Mouse (Mus musculus): ENCODE data around the gene Mypn. TPM values are rescaled to one million over a fixed set of nuclear protein-coding genes. Genes with fewer than 3 reads are reported as not detected.

Gene Mypn
- polyA plus RNA-seq, 1 experiment from 2014 or later = 0.56 TPM

- Histone ChIP-seq H3K36me3 (no peaks in the 10 kb centered on the region), H3K9ac (no peak overlapping the region), H3K4me1 (no peaks in the 10 kb centered on the region), H3K27ac (no peak overlapping the region), H3K27me3 (no peaks in the 10 kb centered on the region), H3K9me3 (no peaks in the 10 kb centered on the region), H3K4me2 (no peak overlapping the region), H3K4me3 (no peak overlapping the region)
- no peak for ATAC-seq (ENCODE audit: borderline replicate concordance, extremely low read depth, low FRiP score, low TSS enrichment)
- WGBS = 74% methylated on average over 18 of the region's 18 CpGs
These were observed 11.5 kb downstream of the Mypn start for GRCm38 (mm10) chr10:63192276-63192675.

GRCm38 (mm10) chr10:63184451-63184850 is 19.3 kb downstream of the Mypn start:
- Histone ChIP-seq H3K9me3 (no peaks in the 10 kb centered on the region), H3K27ac (no peak overlapping the region), H3K4me3 (no peak overlapping the region), H3K36me3 (no peaks in the 10 kb centered on the region), H3K9ac (no peak overlapping the region), H3K4me1 (no peaks in the 10 kb centered on the region), H3K4me2 (no peak overlapping the region), H3K27me3 (no peaks in the 10 kb centered on the region)
- WGBS = 80% methylated on average over 4 of the region's 4 CpGs
- ATAC-seq (ENCODE audit: borderline replicate concordance, extremely low read depth, low FRiP score, low TSS enrichment) = no peak

GRCm38 (mm10) chr10:63182177-63182768 is 21.5 kb downstream of the Mypn start:
- H3K4me2 ChIP-seq = no peak overlapping the region
- ATAC-seq (ENCODE audit: borderline replicate concordance, extremely low read depth, low FRiP score, low TSS enrichment) = no peak
- H3K4me3 ChIP-seq = no peak overlapping the region
- no peaks in the 10 kb centered on the region for H3K9me3 ChIP-seq
- no peaks in the 10 kb centered on the region for H3K27me3 ChIP-seq
- no peak overlapping the region for H3K9ac ChIP-seq
- 66% methylated on average over 5 of the region's 5 CpGs for whole genome bisulfite sequencing
- H3K27ac ChIP-seq = no peak overlapping the region
- peaks cover 4% of the 10 kb centered on the region; the same call in 1 of the 2 replicates for H3K4me1 ChIP-seq
- H3K36me3 ChIP-seq = no peaks in the 10 kb centered on the region

- Histone ChIP-seq H3K9me3 (no peaks in the 10 kb centered on the region), H3K4me1 (peaks cover 9% of the 10 kb centered on the region; the same call in 1 of the 2 replicates), H3K4me2 (no peak overlapping the region), H3K9ac (no peak overlapping the region), H3K4me3 (no peak overlapping the region), H3K36me3 (no peaks in the 10 kb centered on the region), H3K27me3 (no peaks in the 10 kb centered on the region), H3K27ac (no peak overlapping the region)
- WGBS = 41% methylated on average over 1 of the region's 1 CpGs
- no peak for ATAC-seq (ENCODE audit: borderline replicate concordance, extremely low read depth, low FRiP score, low TSS enrichment)
These were observed 22.6 kb downstream of the Mypn start for GRCm38 (mm10) chr10:63181166-63181565.

GRCm38 (mm10) chr10:63179524-63179923 is 24.2 kb downstream of the Mypn start:
- H3K4me1 ChIP-seq = peaks cover 9% of the 10 kb centered on the region; the same call in 1 of the 2 replicates
- no peaks in the 10 kb centered on the region for H3K27me3 ChIP-seq
- no peak overlapping the region for H3K4me2 ChIP-seq
- H3K36me3 ChIP-seq = no peaks in the 10 kb centered on the region
- H3K9ac ChIP-seq = no peak overlapping the region
- H3K9me3 ChIP-seq = no peaks in the 10 kb centered on the region
- no peak overlapping the region for H3K27ac ChIP-seq
- 75% methylated on average over 10 of the region's 10 CpGs for WGBS
- ATAC-seq (ENCODE audit: borderline replicate concordance, extremely low read depth, low FRiP score, low TSS enrichment) = no peak
- no peak overlapping the region for H3K4me3 ChIP-seq

GRCm38 (mm10) chr10:63178318-63178717 is 25.4 kb downstream of the Mypn start:
- peaks cover 9% of the 10 kb centered on the region; the same call in 1 of the 2 replicates for H3K4me1 ChIP-seq

GRCm38 (mm10) chr10:63177286-63178140 is 26.2 kb downstream of the Mypn start:
- ATAC-seq (ENCODE audit: borderline replicate concordance, extremely low read depth, low FRiP score, low TSS enrichment) = peak; percentile 31; the same call in 1 of the 2 replicates

More at GRCm38 (mm10) chr10:63178318-63178717, 25.4 kb downstream of the Mypn start:
- 95% methylated on average over 2 of the region's 2 CpGs for WGBS
- no peak overlapping the region for H3K4me2 ChIP-seq
- H3K36me3 ChIP-seq = no peaks in the 10 kb centered on the region
- no peak overlapping the region for H3K9ac ChIP-seq
- H3K27ac ChIP-seq = no peak overlapping the region
- no peaks in the 10 kb centered on the region for H3K27me3 ChIP-seq
- no peaks in the 10 kb centered on the region for H3K9me3 ChIP-seq
- no peak overlapping the region for H3K4me3 ChIP-seq
- no peak for ATAC-seq (ENCODE audit: borderline replicate concordance, extremely low read depth, low FRiP score, low TSS enrichment)

GRCm38 (mm10) chr10:63176471-63176931 is 27.3 kb downstream of the Mypn start:
- H3K36me3 ChIP-seq = no peaks in the 10 kb centered on the region
- H3K4me1 ChIP-seq = peaks cover 9% of the 10 kb centered on the region; the same call in 1 of the 2 replicates
- H3K9me3 ChIP-seq = no peaks in the 10 kb centered on the region
- 79% methylated on average over 8 of the region's 8 CpGs for WGBS
- H3K4me3 ChIP-seq = no peak overlapping the region
- no peak for ATAC-seq (ENCODE audit: borderline replicate concordance, extremely low read depth, low FRiP score, low TSS enrichment)
- no peak overlapping the region for H3K9ac ChIP-seq
- no peak overlapping the region for H3K27ac ChIP-seq
- H3K27me3 ChIP-seq = no peaks in the 10 kb centered on the region
- peak overlapping the region; percentile 8; the same call in 1 of the 2 replicates for H3K4me2 ChIP-seq

More at GRCm38 (mm10) chr10:63177286-63178140, 26.2 kb downstream of the Mypn start:
- Histone ChIP-seq H3K4me2 (peak overlapping the region; percentile 46), H3K27me3 (no peaks in the 10 kb centered on the region), H3K36me3 (no peaks in the 10 kb centered on the region), H3K4me1 (peaks cover 9% of the 10 kb centered on the region; the same call in 1 of the 2 replicates), H3K9ac (no peak overlapping the region), H3K9me3 (no peaks in the 10 kb centered on the region), H3K27ac (no peak overlapping the region), H3K4me3 (peak overlapping the region; percentile 12)
- WGBS = 55% methylated on average over 21 of the region's 21 CpGs

GRCm38 (mm10) chr10:63172089-63172488 is 31.7 kb downstream of the Mypn start:
- no peak overlapping the region for H3K9ac ChIP-seq
- no peak overlapping the region for H3K27ac ChIP-seq
- H3K4me1 ChIP-seq = peaks cover 5% of the 10 kb centered on the region; the same call in 1 of the 2 replicates
- H3K4me2 ChIP-seq = no peak overlapping the region
- no peaks in the 10 kb centered on the region for H3K27me3 ChIP-seq
- H3K4me3 ChIP-seq = no peak overlapping the region
- no peaks in the 10 kb centered on the region for H3K36me3 ChIP-seq
- H3K9me3 ChIP-seq = no peaks in the 10 kb centered on the region
- 75% methylated on average over 3 of the region's 3 CpGs for WGBS
- ATAC-seq (ENCODE audit: borderline replicate concordance, extremely low read depth, low FRiP score, low TSS enrichment) = no peak

- Histone ChIP-seq H3K4me1 (no peaks in the 10 kb centered on the region), H3K4me3 (no peak overlapping the region), H3K4me2 (no peak overlapping the region), H3K27ac (no peak overlapping the region), H3K36me3 (no peaks in the 10 kb centered on the region), H3K27me3 (no peaks in the 10 kb centered on the region), H3K9ac (no peak overlapping the region), H3K9me3 (no peaks in the 10 kb centered on the region)
- ATAC-seq (ENCODE audit: borderline replicate concordance, extremely low read depth, low FRiP score, low TSS enrichment) = no peak
- 91% methylated on average over 11 of the region's 11 CpGs for WGBS
These were observed 34.2 kb downstream of the Mypn start for GRCm38 (mm10) chr10:63169503-63169902.

GRCm38 (mm10) chr10:63168124-63168523 is 35.6 kb downstream of the Mypn start:
- H3K27ac ChIP-seq = no peak overlapping the region
- H3K36me3 ChIP-seq = no peaks in the 10 kb centered on the region
- WGBS = 84% methylated on average over 12 of the region's 12 CpGs
- H3K4me2 ChIP-seq = no peak overlapping the region
- no peak for ATAC-seq (ENCODE audit: borderline replicate concordance, extremely low read depth, low FRiP score, low TSS enrichment)
- H3K4me1 ChIP-seq = no peaks in the 10 kb centered on the region
- H3K4me3 ChIP-seq = no peak overlapping the region
- H3K9me3 ChIP-seq = no peaks in the 10 kb centered on the region
- no peaks in the 10 kb centered on the region for H3K27me3 ChIP-seq
- no peak overlapping the region for H3K9ac ChIP-seq

All from lung, embryonic 15.5 days (tissue).